Mouse (Mus musculus) liver (tissue): Measurements from ENCODE around the gene Aym1.
A peak's percentile ranks its signal among the peaks of the same experiment; 100 is the strongest.
"Not testable (repeated sequence)": the region's sequence is repeated elsewhere in the genome, so short reads cannot be mapped to it uniquely, and the experiment has no call there.

Experiments used
- DNase-seq: peaks from one replicate; pipeline ENCODE4 v3.0.0-alpha.2; 2020; ENCODE audit warnings: mixed read lengths

The Aym1 gene

GRCm38 (mm10) chr5:113357186-113357585 lies at the start of gene Aym1:
TSS of gene Aym1 (plus strand) at chr5:113357294.
- DNase-seq = no peak

DNA sequence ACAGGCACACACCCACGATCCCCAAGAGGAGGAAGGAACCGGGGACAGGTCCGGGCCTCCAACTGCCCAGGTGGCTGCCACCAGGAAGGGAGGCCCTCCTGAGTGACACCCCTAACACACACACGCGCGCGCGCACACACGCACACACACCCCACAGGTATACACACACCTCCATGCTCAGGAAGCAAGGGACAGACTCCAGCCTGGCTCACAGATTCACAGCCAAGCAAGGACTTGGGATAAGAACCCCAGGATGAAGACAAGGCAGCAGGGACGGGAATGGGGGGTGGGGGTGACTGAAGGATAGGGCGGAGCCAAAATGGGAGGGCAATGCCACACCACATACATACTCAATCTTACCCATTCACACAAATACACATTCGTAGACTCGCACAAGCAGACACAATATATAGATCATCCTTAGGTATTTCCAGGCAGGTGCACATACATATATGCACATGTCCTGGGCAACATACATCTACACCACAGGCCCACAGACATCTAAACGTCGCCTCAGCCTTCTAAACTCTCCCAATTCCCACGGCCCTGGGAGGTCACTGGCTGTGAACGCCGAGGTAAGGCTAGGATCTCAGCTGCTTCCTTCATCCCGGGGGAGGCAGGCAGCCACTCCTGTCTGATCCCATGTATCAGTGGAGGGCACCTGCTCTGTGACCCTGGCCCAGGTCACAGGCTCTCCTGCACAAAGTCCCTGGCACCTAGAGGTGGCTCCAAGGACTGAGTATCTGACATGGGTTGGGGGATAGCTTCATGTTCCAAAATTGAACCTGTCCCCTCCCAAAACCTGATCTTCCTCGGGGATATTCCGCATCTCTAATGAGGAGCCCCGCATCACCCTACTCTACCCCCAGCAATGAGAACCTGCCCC lies 47.4 kb upstream of the Aym1 start:
- DNase-seq = no peak

- peak; percentile 70 for DNase-seq
These were observed 46.6 kb upstream of the Aym1 start, which contains the start of gene Sgsm1 for GRCm38 (mm10) chr5:113310377-113311003. TSS of gene Sgsm1 (minus strand) at chr5:113310786.

GRCm38 (mm10) chr5:113313998-113314397 lies 43.1 kb upstream of the Aym1 start:
- DNase-seq = peak; percentile 66

DNA sequence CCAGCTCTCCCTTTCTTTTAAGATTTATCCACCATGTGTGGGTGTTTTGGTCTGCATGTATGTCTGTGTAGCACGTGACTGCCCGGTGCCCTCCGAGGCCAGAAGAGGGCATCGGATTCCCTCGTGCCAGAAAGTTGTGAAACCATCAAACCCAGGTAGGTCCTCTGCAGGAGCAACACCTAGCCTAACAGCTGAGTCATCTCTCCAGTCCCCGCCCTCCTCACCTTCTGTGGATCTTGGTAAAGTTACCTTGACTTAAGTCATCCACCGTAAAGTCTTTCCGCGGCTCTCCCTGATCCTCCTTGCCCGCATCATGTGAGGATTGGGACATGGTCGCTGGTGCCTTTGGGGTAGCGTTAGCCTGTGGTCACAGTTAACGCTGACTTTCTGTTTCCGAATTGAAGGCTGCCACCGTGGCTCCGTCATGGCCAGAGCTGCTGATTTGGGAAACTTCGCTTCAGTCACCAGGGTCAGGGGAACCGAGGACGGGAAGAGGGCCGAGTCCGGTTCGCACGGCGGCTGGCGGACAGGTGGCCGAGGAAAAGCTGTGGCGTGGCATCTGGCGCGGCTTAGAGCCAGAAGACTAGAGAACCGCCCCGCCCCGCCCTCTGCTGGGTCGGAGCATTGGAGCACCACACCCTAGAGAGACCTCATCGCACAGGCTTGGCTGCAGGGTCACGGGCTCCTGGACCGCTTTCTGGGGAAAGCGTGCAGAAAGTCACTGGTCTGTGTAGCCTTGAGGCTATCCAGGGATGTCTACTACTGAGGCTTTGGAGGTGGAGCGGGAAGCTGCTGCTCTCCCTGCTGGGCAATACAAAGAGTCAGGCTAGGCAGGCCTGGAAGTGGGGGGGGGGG lies 33.1 kb upstream of the Aym1 start:
- no peak for DNase-seq

DNA sequence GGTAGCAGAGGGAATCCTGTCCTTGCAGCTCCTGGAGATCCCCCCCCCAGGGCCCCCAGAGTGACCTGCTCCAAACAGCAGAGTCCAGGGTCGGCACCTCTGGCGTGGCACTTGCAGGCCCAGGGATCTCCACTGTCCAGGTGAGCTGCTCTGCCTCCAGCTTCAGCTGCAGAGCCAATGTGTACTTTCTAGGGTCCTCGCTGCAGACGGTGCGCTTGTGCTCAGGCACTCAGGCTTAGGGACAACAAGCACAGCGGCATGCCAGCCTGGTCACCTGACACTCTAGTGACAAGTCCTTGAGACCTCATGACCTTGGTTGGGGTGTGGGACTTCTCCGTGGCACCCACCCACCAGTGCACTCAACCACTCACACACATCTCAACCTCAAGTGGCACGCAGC lies 27.6 kb upstream of the Aym1 start:
- no peak for DNase-seq

GRCm38 (mm10) chr5:113330202-113330601 lies 26.9 kb upstream of the Aym1 start:
- no peak for DNase-seq

GRCm38 (mm10) chr5:113332239-113332638 lies 24.9 kb upstream of the Aym1 start:
- DNase-seq = peak; percentile 29

GRCm38 (mm10) chr5:113332899-113333298 lies 24.2 kb upstream of the Aym1 start:
- DNase-seq = no peak

GRCm38 (mm10) chr5:113334621-113335530 lies 22.2 kb upstream of the Aym1 start:
- no peak for DNase-seq

- DNase-seq = no peak
These were observed 21.4 kb upstream of the Aym1 start for GRCm38 (mm10) chr5:113335732-113336131.

- no peak for DNase-seq
These were observed 20.8 kb upstream of the Aym1 start for GRCm38 (mm10) chr5:113336281-113336680.

- no peak for DNase-seq
These were observed 12.3 kb upstream of the Aym1 start for GRCm38 (mm10) chr5:113344635-113345386.

- no peak for DNase-seq
These were observed 11.3 kb upstream of the Aym1 start for GRCm38 (mm10) chr5:113345781-113346180.

GRCm38 (mm10) chr5:113346651-113347050 lies 10.4 kb upstream of the Aym1 start:
- DNase-seq = not testable (repeated sequence)

DNA sequence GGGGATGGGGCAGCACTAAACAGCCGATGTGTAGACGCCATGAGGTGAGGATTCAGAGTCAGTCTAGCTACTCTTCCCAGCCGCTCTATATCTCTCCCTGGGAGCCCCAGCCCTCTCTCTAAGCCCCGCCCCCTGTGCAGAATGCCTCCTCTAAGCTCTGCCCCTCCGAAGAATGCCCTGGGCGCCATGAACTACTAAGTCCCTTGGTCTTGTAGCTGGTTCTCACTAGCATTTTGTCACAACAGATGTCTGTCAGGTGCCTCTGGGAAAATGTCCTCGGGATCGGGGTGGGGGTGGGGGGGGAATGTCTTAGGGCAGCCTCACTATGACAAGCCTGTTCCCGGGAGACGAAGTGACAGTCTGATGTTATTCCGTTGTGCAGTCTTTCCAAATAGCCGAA lies 9.5 kb upstream of the Aym1 start:
- no peak for DNase-seq

- DNase-seq = no peak
These were observed 8.5 kb upstream of the Aym1 start for GRCm38 (mm10) chr5:113348597-113348996.

DNA sequence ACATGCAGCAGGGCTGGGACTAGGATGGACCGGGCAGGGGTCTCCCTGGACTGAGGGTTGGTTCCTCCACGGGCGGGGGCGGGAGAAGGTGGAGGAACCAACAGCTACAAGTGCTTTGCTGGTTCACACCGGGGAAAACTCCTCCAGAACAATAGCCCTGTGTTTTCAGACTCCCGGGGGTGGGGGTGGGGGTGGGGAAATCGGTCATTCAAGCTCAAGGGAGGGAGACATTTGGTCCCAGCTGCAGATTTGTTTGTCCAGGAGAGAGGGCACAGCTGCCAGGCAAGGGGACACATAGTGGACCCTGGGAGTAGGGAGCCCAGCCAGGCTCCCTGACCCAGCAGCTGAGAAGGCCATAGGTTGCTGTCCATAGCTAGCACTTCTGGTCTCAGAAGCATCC lies 7.9 kb upstream of the Aym1 start:
- DNase-seq = no peak

DNA sequence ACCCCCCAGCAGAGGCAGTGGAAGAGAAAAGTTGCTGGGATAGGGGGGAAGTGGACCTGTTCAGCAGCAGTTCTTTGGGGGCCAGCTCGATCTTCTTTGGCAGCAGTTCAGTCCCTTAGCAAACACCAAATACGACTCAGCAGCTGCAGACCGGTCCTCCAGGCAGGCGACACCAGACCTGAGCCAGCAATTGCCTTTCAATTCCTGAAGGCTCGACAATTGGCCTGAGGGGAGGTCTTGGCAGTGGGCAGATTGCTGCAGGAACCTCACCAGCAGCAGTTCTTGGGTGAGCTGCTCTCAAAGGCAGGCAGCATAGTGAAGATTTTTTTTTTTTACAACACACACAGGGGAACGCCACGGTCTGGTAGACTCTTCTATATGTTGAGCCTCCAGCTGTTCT lies 7.3 kb upstream of the Aym1 start:
- DNase-seq = no peak

- no peak for DNase-seq
These were observed 5.3 kb upstream of the Aym1 start for GRCm38 (mm10) chr5:113351768-113352167.

- DNase-seq = no peak
These were observed 4.5 kb upstream of the Aym1 start for GRCm38 (mm10) chr5:113352636-113353035.
